Mouse (Mus musculus) limb, embryonic 10.5 days (tissue): ENCODE data around the gene Spon1. TPM values are rescaled to one million over a fixed set of nuclear protein-coding genes. Genes with fewer than 3 reads are reported as not detected.

Source experiments
- DNase-seq: peaks from one replicate; pipeline ENCODE4 v3.0.0-alpha.2; 2017; ENCODE audit warnings: low spot score
- H3K27ac ChIP-seq: fragments of 300-500 bp; sonication (generic); 2 replicates; pipeline ENCODE4 v1.5.1; 2016; ENCODE audit warnings: mild to moderate bottlenecking
- H3K27me3 ChIP-seq: fragments of 300-500 bp; sonication (generic); 2 replicates; pipeline ENCODE4 v1.6.1; 2016; ENCODE audit warnings: low read depth, mild to moderate bottlenecking; ENCODE audit not compliant: poor library complexity, severe bottlenecking
- H3K36me3 ChIP-seq: fragments of 300-500 bp; sonication (generic); 2 replicates; pipeline ENCODE4 v1.6.1; 2016; ENCODE audit warnings: mild to moderate bottlenecking, moderate library complexity
- H3K4me1 ChIP-seq: fragments of 300-500 bp; sonication (generic); 2 replicates; pipeline ENCODE4 v1.6.1; 2016
- H3K4me3 ChIP-seq: fragments of 300-500 bp; sonication (generic); 2 replicates; pipeline ENCODE4 v1.5.1; 2016; ENCODE audit warnings: mild to moderate bottlenecking, moderate library complexity
- H3K9me3 ChIP-seq: fragments of 300-500 bp; sonication (generic); replicated peaks from 2 replicates; pipeline ENCODE4 v1.6.1; 2016; ENCODE audit warnings: mild to moderate bottlenecking
- WGBS: fragments of 180-500 bp; shearing (Covaris S2); methylation state at CpG from one replicate; pipeline ENCODE4 v1.1.7; 2016; 5-methylcytosine and 5-hydroxymethylcytosine counted together
- polyA plus RNA-seq: library from polyadenylated mRNA; unstranded; fragments of >200 nt; fragmentation: Nextera tagmentation; extraction: Ambion mirVana; gene quantifications from 2 replicates; pipeline ENCODE4 v1.2.1, GENCODE M21; 2016

Spon1 gene
- polyA plus RNA-seq, 1 experiment from 2014 or later, result 3.2 TPM

DNA sequence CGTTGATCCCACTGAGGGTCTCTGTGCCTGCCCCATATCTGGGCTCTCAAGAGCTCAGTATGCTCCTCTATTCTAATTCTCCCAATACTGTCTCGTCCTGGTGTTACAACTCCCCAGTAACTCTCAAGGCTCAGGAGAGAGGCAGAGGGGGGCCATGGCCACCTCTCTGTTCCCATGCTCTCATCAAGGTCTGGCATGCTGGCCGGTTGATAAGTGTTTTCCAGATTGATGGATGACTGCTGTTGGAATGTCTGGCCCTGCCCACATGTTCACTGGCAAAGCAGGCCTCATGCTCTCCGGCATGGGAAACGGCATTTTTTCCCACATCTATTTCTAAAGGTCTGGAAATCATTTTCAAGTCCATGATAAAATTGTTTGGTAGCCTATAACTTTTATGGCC is 29.4 kb downstream of the Spon1 start:
- H3K9me3 ChIP-seq, result no peaks in the 10 kb centered on the region
- no peak for DNase-seq
- 0 out of 2 replicates have a peak, but pooled peaks cover 6% of the 10 kb centered on the region for H3K4me1 ChIP-seq
- 57% methylated on average over 5 of the region's 5 CpGs for WGBS
- no peak overlapping the region for H3K27ac ChIP-seq
- H3K27me3 ChIP-seq, result no peaks in the 10 kb centered on the region
- no peaks in the 10 kb centered on the region for H3K36me3 ChIP-seq
- H3K4me3 ChIP-seq, result no peak overlapping the region

DNA sequence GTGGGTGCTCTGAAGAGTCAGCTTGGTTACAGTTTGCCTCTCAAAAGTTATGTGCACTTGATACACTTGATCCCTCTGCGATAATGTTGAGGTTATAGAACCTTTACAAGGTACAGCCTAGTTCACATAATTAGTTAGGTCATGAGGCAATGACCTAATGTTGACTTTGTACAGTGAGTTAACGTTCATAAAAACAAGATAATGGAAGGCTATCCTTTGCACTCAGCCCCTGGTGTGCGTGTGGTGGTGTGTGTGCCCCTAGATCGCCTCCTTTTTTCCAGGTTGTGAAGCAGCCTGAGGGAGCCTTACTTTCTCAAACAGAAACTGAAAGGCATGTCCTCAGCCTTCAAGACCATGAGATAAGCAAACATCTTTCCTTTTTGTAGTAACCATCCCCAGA is 31.3 kb downstream of the Spon1 start:
- Histone ChIP-seq H3K27ac (no peak overlapping the region), H3K9me3 (no peaks in the 10 kb centered on the region), H3K4me1 (0 out of 2 replicates have a peak, but pooled peaks cover 2% of the 10 kb centered on the region), H3K4me3 (no peak overlapping the region), H3K36me3 (no peaks in the 10 kb centered on the region), H3K27me3 (no peaks in the 10 kb centered on the region)
- 95% methylated on average over 4 of the region's 4 CpGs for WGBS
- no peak for DNase-seq

DNA sequence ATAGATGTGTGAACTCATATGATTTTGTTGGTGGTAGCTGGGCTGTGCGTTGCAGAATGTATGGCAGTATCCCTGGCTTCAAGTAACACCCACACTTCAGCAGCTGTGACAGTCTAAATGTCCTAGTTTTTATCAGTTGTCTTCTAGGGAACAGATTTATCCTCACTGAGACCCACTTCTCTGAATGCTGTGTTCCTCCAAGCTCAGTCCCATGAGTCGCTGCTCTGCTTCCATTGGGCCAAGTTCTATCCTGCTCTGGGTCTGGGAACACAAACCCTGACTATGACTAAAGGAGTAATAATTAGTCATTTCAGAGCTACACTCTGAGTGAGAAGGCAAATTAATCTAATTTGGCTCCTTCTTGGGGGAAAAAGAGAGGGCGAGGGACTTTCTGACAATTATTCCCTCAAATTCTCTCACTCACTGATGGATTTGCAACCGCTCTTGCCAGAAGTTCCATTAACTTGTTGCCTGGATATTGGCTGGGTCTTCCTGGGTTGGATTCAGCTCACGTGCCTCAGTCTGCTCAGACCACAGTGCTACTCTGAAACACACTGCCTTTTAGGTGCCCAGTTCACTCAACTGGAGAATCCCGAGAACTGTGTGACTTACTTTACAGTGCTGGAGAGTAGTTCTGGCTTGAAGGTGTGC is 32.9 kb downstream of the Spon1 start:
- H3K9me3 ChIP-seq, result no peaks in the 10 kb centered on the region
- no peaks in the 10 kb centered on the region for H3K36me3 ChIP-seq
- no peak overlapping the region for H3K4me3 ChIP-seq
- WGBS, result 91% methylated on average over 6 of the region's 6 CpGs
- H3K27me3 ChIP-seq, result no peaks in the 10 kb centered on the region
- no peak overlapping the region for H3K27ac ChIP-seq
- DNase-seq, result no peak
- no peaks in the 10 kb centered on the region for H3K4me1 ChIP-seq

GRCm38 (mm10) chr7:113809781-113810180 is 44.0 kb downstream of the Spon1 start:
- H3K9me3 ChIP-seq, result no peaks in the 10 kb centered on the region
- H3K4me3 ChIP-seq, result no peak overlapping the region
- H3K27me3 ChIP-seq, result no peaks in the 10 kb centered on the region
- no peak for DNase-seq
- no peaks in the 10 kb centered on the region for H3K4me1 ChIP-seq
- 95% methylated on average over 1 of the region's 1 CpGs for WGBS
- no peaks in the 10 kb centered on the region for H3K36me3 ChIP-seq
- no peak overlapping the region for H3K27ac ChIP-seq

- Histone ChIP-seq H3K27ac (no peak overlapping the region), H3K4me3 (no peak overlapping the region), H3K9me3 (no peaks in the 10 kb centered on the region), H3K27me3 (no peaks in the 10 kb centered on the region), H3K4me1 (no peaks in the 10 kb centered on the region), H3K36me3 (no peaks in the 10 kb centered on the region)
- no peak for DNase-seq
- WGBS, result 88% methylated on average over 10 of the region's 10 CpGs
Measured at GRCm38 (mm10) chr7:113811376-113812158, 45.8 kb downstream of the Spon1 start.

DNA sequence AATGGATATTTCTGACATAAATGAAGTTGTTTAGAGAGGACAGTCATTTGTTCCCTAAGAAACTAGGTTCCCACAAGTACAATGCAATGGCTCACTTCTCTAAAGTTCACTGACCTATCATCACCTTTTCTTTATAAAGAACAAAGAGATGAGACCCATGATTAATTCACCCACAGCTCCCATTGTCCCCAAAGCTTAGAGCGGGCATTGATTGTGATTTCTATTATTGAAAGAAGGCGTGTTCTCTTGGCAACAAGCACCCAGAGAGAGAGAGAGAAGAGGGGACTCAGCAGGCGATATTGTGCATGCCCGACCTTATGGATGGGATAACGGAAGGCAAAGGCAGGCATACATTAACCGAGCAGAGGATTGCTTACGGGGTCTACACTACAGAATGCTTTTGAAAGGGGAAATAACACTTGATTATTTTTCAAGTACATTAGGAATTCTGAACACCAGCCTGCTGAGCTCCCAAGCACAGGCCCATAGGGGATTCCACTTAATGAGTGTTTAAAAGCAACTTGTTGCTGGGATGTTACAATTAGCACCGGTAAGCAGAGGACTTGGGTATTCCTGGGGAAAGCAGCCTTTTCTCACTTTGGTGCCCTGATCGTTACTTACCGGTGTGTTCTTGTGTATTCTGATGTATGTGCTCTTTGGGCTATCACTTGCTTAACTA is 48.4 kb downstream of the Spon1 start:
- Histone ChIP-seq H3K4me3 (no peak overlapping the region), H3K27ac (no peak overlapping the region), H3K4me1 (peaks cover under 1% of the 10 kb centered on the region; the same call in 1 of the 2 replicates), H3K27me3 (no peaks in the 10 kb centered on the region), H3K9me3 (no peaks in the 10 kb centered on the region), H3K36me3 (no peaks in the 10 kb centered on the region)
- WGBS, result 90% methylated on average over 10 of the region's 10 CpGs
- no peak for DNase-seq

DNA sequence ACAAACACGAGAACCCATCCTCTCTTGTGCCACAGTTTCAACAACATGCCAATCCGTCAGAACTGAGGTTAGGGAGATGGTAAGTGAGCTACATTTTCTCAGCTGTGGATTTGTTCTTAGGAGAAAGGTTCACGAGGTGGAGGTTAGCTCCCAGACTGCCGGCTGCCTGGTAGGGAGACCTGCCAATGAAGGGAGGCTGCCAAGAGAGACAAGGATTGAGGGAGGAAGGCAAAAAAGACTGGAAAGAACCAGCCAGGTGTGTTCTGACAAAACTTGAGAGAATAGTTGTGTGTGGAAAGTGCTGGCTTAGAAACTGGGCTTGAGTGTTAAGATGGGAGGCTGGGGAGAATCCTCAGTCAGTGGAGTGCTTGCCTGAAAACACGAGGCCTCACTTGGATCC is 49.9 kb downstream of the Spon1 start:
- 86% methylated on average over 5 of the region's 5 CpGs for WGBS
- no peaks in the 10 kb centered on the region for H3K36me3 ChIP-seq
- no peak overlapping the region for H3K27ac ChIP-seq
- no peaks in the 10 kb centered on the region for H3K27me3 ChIP-seq
- no peak for DNase-seq
- peaks cover 6% of the 10 kb centered on the region; the same call in 1 of the 2 replicates for H3K4me1 ChIP-seq
- no peaks in the 10 kb centered on the region for H3K9me3 ChIP-seq
- no peak overlapping the region for H3K4me3 ChIP-seq

DNA sequence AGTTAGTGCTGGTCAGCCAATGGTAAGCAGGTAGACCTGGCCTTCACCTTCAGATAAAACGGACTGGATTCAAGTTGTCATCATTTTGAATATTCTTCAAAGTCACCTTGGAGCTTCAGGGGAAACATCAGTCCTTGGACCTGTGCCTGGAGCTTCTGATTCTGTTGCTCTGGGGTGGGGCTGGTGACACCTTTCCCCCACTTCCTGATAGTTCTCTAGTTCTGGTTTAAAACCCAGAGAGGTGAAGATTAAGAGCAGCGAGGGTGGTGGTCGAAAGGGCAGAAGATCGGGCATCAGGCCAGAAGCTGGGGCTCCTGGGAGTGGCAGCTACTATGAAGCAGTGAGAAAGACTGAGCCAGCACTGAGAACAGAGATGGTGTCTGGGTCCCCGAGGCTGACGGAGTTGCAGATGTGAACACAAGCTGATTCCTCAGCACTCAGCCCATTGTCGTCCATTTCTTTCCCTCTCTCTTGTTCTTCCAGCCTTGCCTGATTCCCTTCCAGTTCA is 51.1 kb downstream of the Spon1 start:
- H3K27me3 ChIP-seq, result no peaks in the 10 kb centered on the region
- no peaks in the 10 kb centered on the region for H3K9me3 ChIP-seq
- 90% methylated on average over 7 of the region's 7 CpGs for WGBS
- peaks cover 6% of the 10 kb centered on the region; the same call in 1 of the 2 replicates for H3K4me1 ChIP-seq
- H3K27ac ChIP-seq, result no peak overlapping the region
- no peak overlapping the region for H3K4me3 ChIP-seq
- no peak for DNase-seq
- no peaks in the 10 kb centered on the region for H3K36me3 ChIP-seq

DNA sequence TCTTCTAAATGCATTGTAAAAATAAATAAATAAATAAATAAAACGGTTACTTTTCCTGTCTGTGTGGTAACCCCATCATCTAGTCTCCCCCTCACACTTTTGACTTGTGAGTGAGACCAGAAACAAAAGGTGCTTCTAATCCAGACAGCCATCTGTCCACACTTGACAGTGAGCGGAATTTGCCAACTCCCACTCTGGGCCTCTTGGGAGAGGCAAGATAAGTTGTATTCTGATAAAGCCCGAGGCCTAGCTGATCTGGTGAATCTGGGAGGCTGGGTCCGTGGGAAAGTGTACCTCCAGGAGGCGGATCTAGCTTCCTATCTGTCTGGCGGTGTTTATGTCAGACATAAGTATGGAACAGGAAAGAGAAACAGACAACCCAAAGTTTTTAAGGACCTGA is 52.3 kb downstream of the Spon1 start:
- no peaks in the 10 kb centered on the region for H3K27me3 ChIP-seq
- no peak for DNase-seq
- H3K27ac ChIP-seq, result no peak overlapping the region
- WGBS, result 67% methylated on average over 6 of the region's 6 CpGs
- no peaks in the 10 kb centered on the region for H3K36me3 ChIP-seq
- no peaks in the 10 kb centered on the region for H3K9me3 ChIP-seq
- peaks cover 6% of the 10 kb centered on the region; the same call in 1 of the 2 replicates for H3K4me1 ChIP-seq
- no peak overlapping the region for H3K4me3 ChIP-seq

DNA sequence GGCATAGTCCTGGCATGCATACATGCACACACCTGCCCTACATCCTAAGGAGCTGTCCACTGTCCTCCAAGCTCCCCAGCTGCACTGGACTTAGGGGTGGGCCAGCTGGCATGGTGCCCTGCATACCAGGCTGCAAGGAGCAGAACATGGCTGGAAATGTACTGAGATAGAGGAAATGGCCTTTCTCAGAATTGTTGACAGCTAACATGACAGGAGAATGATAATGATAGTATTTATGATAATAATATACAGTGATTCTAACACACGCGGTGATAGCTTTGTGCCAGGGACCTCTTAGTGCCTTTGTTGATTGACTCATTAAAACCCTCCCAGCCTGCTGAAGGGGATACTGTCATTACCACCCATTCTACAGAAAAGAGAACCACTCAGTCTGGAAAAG is 54.4 kb downstream of the Spon1 start:
- Histone ChIP-seq H3K27ac (no peak overlapping the region), H3K9me3 (no peaks in the 10 kb centered on the region), H3K4me1 (peaks cover 6% of the 10 kb centered on the region; the same call in 1 of the 2 replicates), H3K36me3 (no peaks in the 10 kb centered on the region), H3K27me3 (no peaks in the 10 kb centered on the region), H3K4me3 (no peak overlapping the region)
- no peak for DNase-seq
- WGBS, result 96% methylated on average over 2 of the region's 2 CpGs

GRCm38 (mm10) chr7:113823026-113823425 is 57.2 kb downstream of the Spon1 start:
- Histone ChIP-seq H3K36me3 (no peaks in the 10 kb centered on the region), H3K4me1 (peaks cover 12% of the 10 kb centered on the region), H3K27me3 (no peaks in the 10 kb centered on the region), H3K4me3 (no peak overlapping the region), H3K9me3 (no peaks in the 10 kb centered on the region), H3K27ac (no peak overlapping the region)
- no peak for DNase-seq
- WGBS, result 78% methylated on average over 3 of the region's 3 CpGs

- 88% methylated on average over 6 of the region's 6 CpGs for WGBS
- H3K9me3 ChIP-seq, result no peaks in the 10 kb centered on the region
- no peaks in the 10 kb centered on the region for H3K27me3 ChIP-seq
- no peak overlapping the region for H3K27ac ChIP-seq
- H3K36me3 ChIP-seq, result no peaks in the 10 kb centered on the region
- H3K4me3 ChIP-seq, result no peak overlapping the region
- peaks cover 15% of the 10 kb centered on the region for H3K4me1 ChIP-seq
- no peak for DNase-seq
Measured at GRCm38 (mm10) chr7:113824651-113825050, 58.9 kb downstream of the Spon1 start.
